Mouse (Mus musculus): Measurements from ENCODE around the gene Tas2r134. TPM values are rescaled to one million over a fixed set of nuclear protein-coding genes. Genes with fewer than 3 reads are reported as not detected.

The Tas2r134 gene
- not detected in 2 replicates for polyA plus RNA-seq (2015; fragmentation: Nextera tagmentation; extraction: Ambion mirVana)

DNA sequence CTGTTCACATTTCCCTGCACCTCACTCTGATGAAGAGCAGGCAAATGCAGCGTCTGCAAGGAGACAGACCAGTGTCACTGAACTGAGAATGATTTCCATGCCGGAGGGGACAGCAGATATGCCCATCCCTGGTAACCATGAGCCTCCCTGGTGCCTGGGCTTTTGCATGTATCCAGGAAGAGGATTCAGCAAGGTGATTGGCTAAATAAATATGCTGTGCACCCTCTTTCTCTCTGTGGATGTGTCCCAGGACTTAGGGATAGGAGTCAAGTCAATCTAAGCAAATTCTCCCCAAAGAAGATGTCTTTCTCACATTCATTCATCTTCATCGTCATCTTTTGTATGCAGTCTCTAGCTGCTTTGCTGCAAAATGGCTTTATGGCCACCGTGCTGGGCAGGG lies at the start of gene Tas2r134:
Gene Tas2r134, plus strand, starts transcription at position 301 of the 400 bp plus-strand sequence.
- H3K4me3 ChIP-seq (replicated peaks) = no peak within 1 kb of the TSS
- no peak within 1 kb of the TSS for H3K4me2 ChIP-seq
- no peak within 1 kb of the TSS for H3K27ac ChIP-seq (replicated peaks)
- no peak for ATAC-seq (ENCODE audit: insufficient read depth)
- H3K27me3 ChIP-seq = no peaks in the 10 kb centered on the region
- H3K9me3 ChIP-seq (replicated peaks) = no peaks in the 10 kb centered on the region
- H3K4me1 ChIP-seq (replicated peaks) = no peaks in the 10 kb centered on the region
- no peak within 1 kb of the TSS for H3K9ac ChIP-seq
- WGBS (ENCODE audit: insufficient replicate concordance) = 68% methylated on average over 4 of the region's 4 CpGs
- H3K36me3 ChIP-seq (replicated peaks) = no peaks in the 10 kb centered on the region

DNA sequence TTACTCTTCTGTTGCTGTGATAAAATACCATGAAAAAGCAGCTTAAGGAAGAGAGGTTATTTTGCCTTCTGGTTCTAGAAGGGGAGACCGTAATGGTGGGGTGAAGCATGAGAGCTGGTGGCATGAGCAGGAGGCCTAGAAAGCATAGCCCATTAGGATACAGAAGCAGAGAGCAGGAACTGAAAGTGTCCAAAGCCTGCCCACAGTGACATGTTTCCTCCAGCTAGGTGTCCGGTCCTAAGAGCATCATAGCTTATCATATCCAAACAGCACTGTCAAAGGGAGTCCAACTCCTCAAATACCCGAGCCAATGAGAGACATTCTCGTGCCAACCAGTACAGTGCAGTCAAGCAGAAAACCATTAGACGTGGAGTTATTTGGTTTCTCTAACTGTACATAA lies 47.5 kb upstream of the Tas2r134 start:
- Histone ChIP-seq H3K4me2 (no peak overlapping the region), H3K27me3 (no peaks in the 10 kb centered on the region), H3K9me3 (replicated peaks) (no peaks in the 10 kb centered on the region), H3K27ac (replicated peaks) (no peak overlapping the region), H3K4me1 (replicated peaks) (no peaks in the 10 kb centered on the region), H3K9ac (no peak overlapping the region), H3K36me3 (replicated peaks) (no peaks in the 10 kb centered on the region), H3K4me3 (replicated peaks) (no peak overlapping the region)
- WGBS (ENCODE audit: insufficient replicate concordance) = 53% methylated on average over 5 of the region's 5 CpGs
- ATAC-seq (ENCODE audit: insufficient read depth) = no peak

DNA sequence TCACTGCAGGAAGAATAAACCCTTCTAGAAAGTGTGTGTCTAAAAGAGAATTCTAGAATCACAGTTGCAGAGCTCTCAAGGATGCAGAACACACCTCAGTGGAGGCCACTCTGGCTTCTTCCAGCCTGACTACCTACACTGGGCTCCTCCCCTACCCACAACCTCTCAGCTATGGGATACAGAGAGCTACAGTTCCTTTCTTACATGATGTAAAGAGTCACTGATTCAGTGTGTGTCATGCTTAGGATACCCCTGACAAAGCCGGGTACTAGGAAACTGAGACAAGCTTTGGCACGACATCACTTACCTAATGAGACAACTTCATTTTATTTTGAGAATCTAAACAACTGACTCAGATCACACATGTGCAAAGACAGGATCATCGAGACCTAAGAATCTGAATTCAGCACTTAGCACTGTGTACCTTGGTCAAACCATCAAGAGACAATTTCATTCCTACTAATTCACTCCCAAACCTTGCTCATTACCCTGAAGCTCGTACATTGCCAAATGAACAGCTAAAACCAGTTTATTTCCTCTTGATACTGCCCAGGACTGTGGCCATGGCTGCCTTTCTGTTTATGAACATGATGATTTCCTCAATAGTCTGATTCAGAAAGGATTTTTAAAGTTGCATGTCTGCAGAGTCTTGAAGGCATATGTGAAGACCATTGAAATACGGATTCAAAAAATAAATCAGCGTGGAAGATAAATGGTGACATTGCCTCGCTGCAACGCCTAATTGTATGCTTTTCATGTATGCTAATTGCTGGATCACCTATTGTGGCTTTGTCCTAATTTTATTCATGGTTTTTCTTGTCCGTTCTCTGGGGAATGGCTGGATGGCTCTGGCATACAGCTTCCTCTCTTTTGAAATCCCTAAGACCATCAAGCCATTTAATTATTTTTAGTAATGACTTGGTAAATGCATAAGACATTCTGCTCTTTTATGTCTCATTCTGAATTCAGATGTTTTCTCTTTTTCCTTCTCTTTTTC lies 43.0 kb upstream of the Tas2r134 start:
- Histone ChIP-seq H3K27ac (replicated peaks) (no peak overlapping the region), H3K4me1 (replicated peaks) (no peaks in the 10 kb centered on the region), H3K9me3 (replicated peaks) (no peaks in the 10 kb centered on the region), H3K27me3 (no peaks in the 10 kb centered on the region), H3K4me3 (replicated peaks) (no peak overlapping the region), H3K36me3 (replicated peaks) (no peaks in the 10 kb centered on the region), H3K9ac (no peak overlapping the region), H3K4me2 (no peak overlapping the region)
- WGBS (ENCODE audit: insufficient replicate concordance) = 65% methylated on average over 9 of the region's 9 CpGs
- no peak for ATAC-seq (ENCODE audit: insufficient read depth)

DNA sequence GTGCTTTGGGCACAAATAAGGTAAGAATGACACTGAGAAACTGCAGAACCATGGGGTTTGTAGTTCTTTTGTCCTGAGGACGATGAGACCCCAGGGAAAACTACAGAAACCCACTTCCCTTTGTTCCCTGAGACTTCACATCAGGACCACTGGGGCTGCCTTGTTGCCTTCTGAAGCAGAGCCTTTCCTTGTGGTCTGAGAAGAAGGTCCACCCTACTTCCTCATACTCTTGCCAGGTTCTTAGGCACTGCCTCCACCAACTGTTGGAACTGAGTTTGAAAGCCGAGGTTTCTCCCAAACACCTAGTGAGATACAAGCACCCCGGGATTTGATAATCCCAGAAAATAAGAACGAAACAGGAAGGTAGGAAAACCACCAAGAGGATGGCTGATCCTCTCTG lies 39.0 kb upstream of the Tas2r134 start:
- H3K4me3 ChIP-seq (replicated peaks) = no peak overlapping the region
- no peak overlapping the region for H3K27ac ChIP-seq (replicated peaks)
- no peak for ATAC-seq (ENCODE audit: insufficient read depth)
- no peaks in the 10 kb centered on the region for H3K27me3 ChIP-seq
- no peaks in the 10 kb centered on the region for H3K9me3 ChIP-seq (replicated peaks)
- no peaks in the 10 kb centered on the region for H3K36me3 ChIP-seq (replicated peaks)
- no peaks in the 10 kb centered on the region for H3K4me1 ChIP-seq (replicated peaks)
- H3K4me2 ChIP-seq = no peak overlapping the region
- 37% methylated on average over 4 of the region's 4 CpGs for WGBS (ENCODE audit: insufficient replicate concordance)
- H3K9ac ChIP-seq = no peak overlapping the region

DNA sequence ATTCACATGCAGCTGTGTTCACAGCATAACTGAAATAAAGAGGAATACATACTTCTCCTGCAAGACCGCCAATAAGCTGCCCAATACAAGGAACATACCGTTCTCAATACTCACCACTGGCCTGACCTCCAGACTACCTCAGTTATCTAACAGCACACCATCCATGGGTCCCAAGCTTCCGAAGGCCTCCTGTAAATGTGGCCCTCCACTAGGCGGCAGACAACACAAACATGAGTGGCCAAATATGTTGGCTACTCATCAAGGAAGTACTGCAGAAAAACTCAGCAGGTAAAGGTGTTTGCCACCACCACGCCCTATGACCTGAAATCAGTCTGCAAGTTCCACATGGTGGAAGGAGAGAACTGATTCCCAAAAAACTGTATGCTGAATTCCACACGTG lies 38.4 kb upstream of the Tas2r134 start:
- Histone ChIP-seq H3K4me1 (replicated peaks) (no peaks in the 10 kb centered on the region), H3K4me2 (no peak overlapping the region), H3K9ac (no peak overlapping the region), H3K27ac (replicated peaks) (no peak overlapping the region), H3K9me3 (replicated peaks) (no peaks in the 10 kb centered on the region), H3K27me3 (no peaks in the 10 kb centered on the region), H3K4me3 (replicated peaks) (no peak overlapping the region), H3K36me3 (replicated peaks) (no peaks in the 10 kb centered on the region)
- ATAC-seq (ENCODE audit: insufficient read depth) = no peak
- 55% methylated on average over 6 of the region's 6 CpGs for WGBS (ENCODE audit: insufficient replicate concordance)

DNA sequence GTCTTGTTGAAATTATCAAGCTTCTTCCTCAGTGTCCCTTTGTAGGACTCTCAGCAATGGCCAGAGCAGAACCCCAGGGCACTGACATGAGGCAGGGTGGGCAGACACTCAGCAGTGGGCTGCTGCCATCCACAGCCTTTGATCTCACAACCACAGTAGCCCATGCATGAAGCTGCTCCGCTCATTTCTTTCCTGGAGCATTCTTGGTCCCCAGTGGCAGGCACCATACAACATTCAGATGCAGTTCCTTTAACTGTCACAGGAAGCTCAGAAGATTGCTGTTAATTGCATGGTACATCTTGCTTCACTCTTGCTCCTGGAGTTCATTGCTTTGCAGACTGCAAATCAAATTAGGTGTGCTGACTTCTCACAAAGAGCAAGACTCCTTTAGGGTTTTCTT lies 37.7 kb upstream of the Tas2r134 start:
- no peaks in the 10 kb centered on the region for H3K27me3 ChIP-seq
- no peak overlapping the region for H3K9ac ChIP-seq
- H3K9me3 ChIP-seq (replicated peaks) = no peaks in the 10 kb centered on the region
- ATAC-seq (ENCODE audit: insufficient read depth) = no peak
- H3K4me3 ChIP-seq (replicated peaks) = no peak overlapping the region
- WGBS (ENCODE audit: insufficient replicate concordance) = 73% methylated on average over 1 of the region's 1 CpGs
- no peak overlapping the region for H3K4me2 ChIP-seq
- no peaks in the 10 kb centered on the region for H3K4me1 ChIP-seq (replicated peaks)
- H3K27ac ChIP-seq (replicated peaks) = no peak overlapping the region
- no peaks in the 10 kb centered on the region for H3K36me3 ChIP-seq (replicated peaks)

DNA sequence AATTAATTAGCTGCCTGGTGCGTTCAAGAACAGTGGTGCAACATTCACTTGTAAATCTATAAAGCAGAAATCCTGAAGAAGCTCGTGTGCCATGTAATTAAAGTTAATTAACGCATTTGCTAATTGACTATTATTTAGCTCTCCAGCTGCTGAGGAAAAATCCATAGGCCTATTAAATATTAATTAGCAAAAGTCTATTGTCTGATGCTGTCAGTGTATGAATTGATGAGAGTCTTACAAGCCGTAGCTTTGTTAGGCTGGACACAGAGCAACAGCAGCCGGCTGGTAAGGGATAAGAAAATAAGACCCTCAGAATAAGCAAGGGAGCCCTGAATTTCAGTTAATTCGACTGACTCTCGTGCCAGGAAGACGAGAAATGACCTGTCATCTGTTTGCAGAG lies 37.0 kb upstream of the Tas2r134 start:
- Histone ChIP-seq H3K27me3 (no peaks in the 10 kb centered on the region), H3K4me1 (replicated peaks) (no peaks in the 10 kb centered on the region), H3K4me3 (replicated peaks) (no peak overlapping the region), H3K4me2 (no peak overlapping the region), H3K9ac (no peak overlapping the region), H3K27ac (replicated peaks) (no peak overlapping the region), H3K36me3 (replicated peaks) (no peaks in the 10 kb centered on the region), H3K9me3 (replicated peaks) (no peaks in the 10 kb centered on the region)
- WGBS (ENCODE audit: insufficient replicate concordance) = 53% methylated on average over 8 of the region's 8 CpGs
- ATAC-seq (ENCODE audit: insufficient read depth) = no peak

DNA sequence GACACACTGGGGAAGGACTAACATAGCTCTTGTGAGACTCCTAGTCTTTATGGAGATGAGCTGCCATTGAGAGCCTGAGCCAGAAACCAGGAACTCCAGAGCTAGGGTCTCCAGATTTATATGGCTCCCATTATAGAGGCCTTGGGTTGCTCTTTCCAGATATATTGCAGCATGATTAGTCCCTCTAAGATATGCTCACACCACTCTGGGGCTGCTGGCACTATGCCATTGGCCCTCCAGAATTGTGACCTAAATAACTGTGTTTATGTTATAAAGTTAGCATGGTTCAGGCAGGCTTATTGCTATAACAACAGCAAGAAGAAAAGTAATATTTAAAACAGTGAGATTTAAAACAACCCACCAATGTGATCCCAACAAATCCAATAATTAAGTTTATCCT lies 35.2 kb upstream of the Tas2r134 start:
- no peak overlapping the region for H3K27ac ChIP-seq (replicated peaks)
- no peak overlapping the region for H3K9ac ChIP-seq
- no peaks in the 10 kb centered on the region for H3K9me3 ChIP-seq (replicated peaks)
- no peaks in the 10 kb centered on the region for H3K27me3 ChIP-seq
- no peaks in the 10 kb centered on the region for H3K4me1 ChIP-seq (replicated peaks)
- ATAC-seq (ENCODE audit: insufficient read depth) = no peak
- H3K4me2 ChIP-seq = no peak overlapping the region
- no peaks in the 10 kb centered on the region for H3K36me3 ChIP-seq (replicated peaks)
- no peak overlapping the region for H3K4me3 ChIP-seq (replicated peaks)

DNA sequence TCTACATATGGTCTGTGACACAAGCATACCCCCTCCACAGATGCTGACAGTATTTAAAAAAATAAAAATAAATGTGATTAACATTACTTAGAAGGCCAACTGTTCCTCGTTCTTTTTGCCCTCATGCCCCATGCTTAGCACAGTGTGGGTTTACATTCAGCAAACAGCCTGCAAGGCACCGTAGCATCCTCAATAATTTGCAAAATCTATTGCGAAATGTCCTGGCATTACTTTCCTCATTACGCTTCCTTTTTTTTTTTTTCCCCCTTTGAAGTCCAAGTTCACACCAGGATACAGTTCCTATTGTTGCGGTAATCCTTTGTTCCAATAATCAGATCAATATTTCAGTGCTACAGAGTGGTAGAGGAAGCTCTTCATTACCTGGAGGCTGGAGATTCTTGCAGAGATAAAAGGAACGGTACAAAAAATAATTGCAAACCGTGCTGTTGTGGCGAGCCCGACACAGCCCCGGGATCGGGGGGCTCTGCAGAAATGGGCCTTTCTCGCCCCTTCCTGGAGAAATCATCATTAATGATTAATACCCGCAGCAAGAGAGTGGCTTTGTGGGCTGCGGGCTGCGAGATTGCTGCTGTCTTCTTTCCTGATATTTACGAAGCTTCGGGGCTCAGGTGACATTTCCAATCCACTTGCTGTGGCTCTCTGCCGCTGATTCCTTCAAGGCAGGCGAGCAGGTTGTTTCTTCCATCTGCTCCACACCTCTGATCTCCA lies 27.7 kb upstream of the Tas2r134 start:
- no peak for ATAC-seq (ENCODE audit: insufficient read depth)
- Histone ChIP-seq H3K4me3 (replicated peaks) (no peak overlapping the region), H3K9ac (no peak overlapping the region), H3K27ac (replicated peaks) (no peak overlapping the region), H3K27me3 (no peaks in the 10 kb centered on the region), H3K4me2 (no peak overlapping the region), H3K4me1 (replicated peaks) (no peaks in the 10 kb centered on the region), H3K9me3 (replicated peaks) (no peaks in the 10 kb centered on the region), H3K36me3 (replicated peaks) (no peaks in the 10 kb centered on the region)
- 59% methylated on average over 19 of the region's 19 CpGs for WGBS (ENCODE audit: insufficient replicate concordance)

DNA sequence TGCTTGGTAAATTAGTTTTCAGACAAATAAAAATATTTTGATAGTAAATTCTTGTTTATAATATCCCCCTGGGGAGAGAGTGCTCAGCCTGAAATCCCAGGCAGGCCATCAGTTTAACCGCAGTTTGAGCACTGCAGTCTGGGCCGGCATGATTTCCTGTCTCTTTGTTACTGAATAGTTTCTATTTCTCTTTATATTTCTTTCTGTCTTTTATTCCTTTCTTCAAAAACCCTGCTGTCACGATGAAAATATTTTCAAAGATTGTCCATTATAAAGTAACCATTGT lies 27.2 kb upstream of the Tas2r134 start:
- no peak overlapping the region for H3K4me3 ChIP-seq (replicated peaks)
- H3K27me3 ChIP-seq = no peaks in the 10 kb centered on the region
- no peak overlapping the region for H3K4me2 ChIP-seq
- H3K4me1 ChIP-seq (replicated peaks) = no peaks in the 10 kb centered on the region
- no peaks in the 10 kb centered on the region for H3K36me3 ChIP-seq (replicated peaks)
- no peaks in the 10 kb centered on the region for H3K9me3 ChIP-seq (replicated peaks)
- H3K27ac ChIP-seq (replicated peaks) = no peak overlapping the region
- 73% methylated on average over 3 of the region's 3 CpGs for WGBS (ENCODE audit: insufficient replicate concordance)
- H3K9ac ChIP-seq = no peak overlapping the region
- no peak for ATAC-seq (ENCODE audit: insufficient read depth)

DNA sequence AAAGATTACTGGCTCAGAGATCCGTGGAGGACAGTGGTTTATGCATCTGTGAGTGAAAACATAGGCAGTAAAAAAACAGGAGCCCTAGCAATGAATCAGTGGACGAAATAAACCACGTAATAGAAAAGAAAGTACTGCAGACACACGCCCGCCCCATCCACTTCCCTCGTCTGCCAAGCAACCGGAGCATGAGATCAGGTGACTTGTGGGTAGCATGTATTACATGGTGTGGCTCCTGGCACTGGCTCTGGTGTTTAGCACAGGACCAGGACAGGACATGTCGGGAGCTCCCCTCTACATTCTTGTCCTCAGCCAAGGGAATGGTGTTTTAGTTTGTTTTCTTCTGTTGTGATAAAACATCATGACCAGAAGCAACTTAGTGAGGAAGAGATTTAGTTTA lies 26.4 kb upstream of the Tas2r134 start:
- ATAC-seq (ENCODE audit: insufficient read depth) = no peak
- no peak overlapping the region for H3K4me2 ChIP-seq
- H3K27me3 ChIP-seq = no peaks in the 10 kb centered on the region
- no peak overlapping the region for H3K27ac ChIP-seq (replicated peaks)
- WGBS (ENCODE audit: insufficient replicate concordance) = 53% methylated on average over 8 of the region's 8 CpGs
- H3K4me3 ChIP-seq (replicated peaks) = no peak overlapping the region
- H3K4me1 ChIP-seq (replicated peaks) = no peaks in the 10 kb centered on the region
- H3K9me3 ChIP-seq (replicated peaks) = no peaks in the 10 kb centered on the region
- no peak overlapping the region for H3K9ac ChIP-seq
- H3K36me3 ChIP-seq (replicated peaks) = no peaks in the 10 kb centered on the region
